Comparison of ENCODE assay signal across 34 mouse cellular contexts in genomic region chrX:71995972-71996371, GRCm38 (mm10). TPM values are rescaled to one million over a fixed set of nuclear protein-coding genes. Genes with fewer than 3 reads are reported as not detected.
"Had no signal": no experiment of that assay in that cellular context is flagged by ENCODE, and none has a peak within 500 bp of the region (broad histone marks: within the 10 kb centered on the region; RNA-seq: fewer than 3 reads in every experiment).

No protein-coding gene starts in this region.

- H3K4me2 ChIP-seq: heart, embryonic 11.5 days; heart, embryonic 13.5 days; heart, embryonic 15.5 days; hindbrain, embryonic 13.5 days; hindbrain, embryonic 15.5 days; kidney, embryonic 15.5 days; limb, embryonic 12.5 days had no signal

- H3K36me3 ChIP-seq: heart, embryonic 13.5 days; heart, embryonic 15.5 days; hindbrain, embryonic 13.5 days; hindbrain, embryonic 15.5 days; kidney, embryonic 15.5 days; limb, embryonic 10.5 days; limb, embryonic 12.5 days had no signal

- H3K9me3 ChIP-seq: heart, embryonic 13.5 days; heart, embryonic 15.5 days; hindbrain, embryonic 13.5 days; hindbrain, embryonic 15.5 days; kidney, embryonic 15.5 days; limb, embryonic 10.5 days; limb, embryonic 12.5 days had no signal

- H3K9ac ChIP-seq: heart, embryonic 13.5 days; heart, embryonic 15.5 days; hindbrain, embryonic 13.5 days; hindbrain, embryonic 15.5 days; kidney, embryonic 15.5 days; limb, embryonic 12.5 days had no signal

- H3K4me1 ChIP-seq: heart, embryonic 13.5 days; heart, embryonic 15.5 days; hindbrain, embryonic 13.5 days; hindbrain, embryonic 15.5 days; kidney, embryonic 15.5 days; limb, embryonic 10.5 days; limb, embryonic 12.5 days had no signal

- DNase-seq: gastrocnemius, postnatal 14 days; gastrocnemius, postnatal 36 days; heart, adult 11 months; heart, adult 2 months; heart, postnatal 14 days; heart, postnatal 36 days; kidney, adult 11 months; kidney, adult 2 months; kidney, adult 9 months; kidney, postnatal 14 days; kidney, postnatal 36 days; layer of hippocampus, adult 9-11 months; layer of hippocampus, postnatal 36 days; liver had no signal

- H3K27me3 ChIP-seq: hindbrain, embryonic 13.5 days; hindbrain, embryonic 15.5 days had no signal

- H3K4me3 ChIP-seq: heart, adult 2 months; heart, embryonic 13.5 days; heart, embryonic 15.5 days; hindbrain, embryonic 13.5 days; hindbrain, embryonic 15.5 days; kidney, embryonic 15.5 days; limb, embryonic 10.5 days; limb, embryonic 12.5 days had no signal

- ATAC-seq: hindbrain, postnatal 0 days; intestine, embryonic 16.5 days had no signal

- H3K27ac ChIP-seq: heart, adult 2 months; heart, embryonic 13.5 days; heart, embryonic 15.5 days; hindbrain, embryonic 13.5 days; hindbrain, embryonic 15.5 days; hindbrain, postnatal 0 days; kidney, embryonic 15.5 days; kidney, postnatal 0 days; limb, embryonic 10.5 days; limb, embryonic 12.5 days had no signal

RNA-seq across cellular contexts. Expression of gene Cnga2, which starts 4.3 kb away (rescaled TPM):
- total RNA-seq: gastrocnemius, adult 18-20 months; gastrocnemius, adult 8-10 months; gastrocnemius, postnatal 36 days; heart, adult 2 months; heart, postnatal 36 days; hematopoietic stem cell, adult 5-6 weeks; layer of hippocampus, postnatal 36 days had no signal
- polyA plus RNA-seq: hindbrain, embryonic 11.5 days; kidney, adult 2 months; kidney, postnatal 0 days; large intestine, adult 2 months had no signal

RNA-seq across cellular contexts. Expression of gene Fate1, which starts 23.2 kb away (rescaled TPM):
- total RNA-seq: gastrocnemius, adult 18-20 months; gastrocnemius, adult 8-10 months; gastrocnemius, postnatal 14 days; gastrocnemius, postnatal 36 days; heart, adult 2 months; heart, postnatal 14 days; heart, postnatal 36 days; hematopoietic stem cell, adult 5-6 weeks; hindbrain, postnatal 0 days; layer of hippocampus, adult 18-20 months; layer of hippocampus, postnatal 14 days; layer of hippocampus, postnatal 36 days; left cerebral cortex, postnatal 25 days had no signal
- polyA plus RNA-seq: heart, adult 2 months; heart, embryonic 11.5 days; heart, embryonic 13.5 days; heart, embryonic 15.5 days; hindbrain, embryonic 13.5 days; hindbrain, postnatal 0 days; intestine, embryonic 14.5 days; intestine, embryonic 16.5 days; kidney, adult 2 months; kidney, embryonic 15.5 days; kidney, postnatal 0 days; large intestine, adult 2 months; limb, embryonic 10.5 days; limb, embryonic 12.5 days had no signal

RNA-seq across cellular contexts. Expression of gene Prrg3, which starts 33.5 kb away (rescaled TPM):
- total RNA-seq: hematopoietic stem cell, adult 5-6 weeks had no signal
